Mouse (Mus musculus) T-helper 2 cell (primary cell): ENCODE measurements around the gene Tmem150c.

ENCODE experiments used
- in situ Hi-C: fragments of 300-600 bp; cut with MboI, MseI; formaldehyde crosslinking; loops from one replicate; pipeline ENCODE4 v1.15.1; 2025; ENCODE audit warnings: high pct_unique_total_duplicates

Tmem150c gene

GRCm38 (mm10) chr5:100054807-100055547 lies 104.6 kb downstream of the Tmem150c start:
- in situ Hi-C loops, result no loop called here

DNA sequence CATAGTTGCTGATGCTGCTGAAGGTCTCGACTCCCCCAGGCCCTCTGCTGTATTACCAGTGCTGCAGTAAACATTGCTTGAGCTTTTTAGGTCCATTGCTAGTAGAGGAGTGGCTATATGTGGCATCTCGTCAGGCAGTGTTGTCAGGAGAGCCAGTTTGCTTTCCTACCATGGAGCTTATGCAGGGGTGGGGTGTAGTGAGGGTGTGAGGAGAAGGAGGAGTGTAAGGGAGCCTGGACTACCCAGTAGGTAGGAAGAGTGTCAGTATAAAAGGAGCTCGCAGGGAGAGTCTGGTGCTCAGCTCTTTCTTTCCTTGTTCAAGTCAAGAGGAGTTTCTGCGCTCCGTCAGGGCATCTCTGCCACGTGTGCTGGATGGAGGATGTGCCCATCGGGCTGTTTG lies 106.9 kb downstream of the Tmem150c start:
- in situ Hi-C loops, result no loop called here

DNA sequence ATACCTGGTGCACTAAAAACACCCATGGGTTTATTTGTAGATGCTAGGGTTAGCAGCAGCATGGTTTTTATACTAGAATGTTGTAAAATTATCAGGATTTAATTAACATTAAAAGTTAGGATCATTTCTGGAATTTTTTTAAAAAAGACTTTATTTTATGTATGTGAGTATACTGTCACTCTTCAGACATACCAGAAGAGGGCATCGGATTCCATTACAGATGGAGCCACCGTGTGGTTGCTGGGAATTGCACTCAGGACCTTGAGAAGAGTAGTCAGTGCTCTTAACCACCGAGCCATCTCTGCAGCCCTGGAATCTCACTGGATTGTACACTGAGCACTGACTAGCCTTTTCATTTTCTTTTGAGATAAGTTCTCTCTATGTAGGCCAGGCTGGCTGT lies 109.7 kb downstream of the Tmem150c start:
- in situ Hi-C loops, result loop anchor here (25.0 kb wide), 2 partner anchors 462 to 737 kb away; partner anchors contain the start of genes Cops4, Helq, Lin54 and Mrps18c

- in situ Hi-C loops, result loop anchor here (25.0 kb wide), 2 partner anchors 464 to 739 kb away; partner anchors contain the start of genes Cops4, Helq, Lin54 and Mrps18c
These were observed 111.7 kb downstream of the Tmem150c start for GRCm38 (mm10) chr5:100047871-100048270.

DNA sequence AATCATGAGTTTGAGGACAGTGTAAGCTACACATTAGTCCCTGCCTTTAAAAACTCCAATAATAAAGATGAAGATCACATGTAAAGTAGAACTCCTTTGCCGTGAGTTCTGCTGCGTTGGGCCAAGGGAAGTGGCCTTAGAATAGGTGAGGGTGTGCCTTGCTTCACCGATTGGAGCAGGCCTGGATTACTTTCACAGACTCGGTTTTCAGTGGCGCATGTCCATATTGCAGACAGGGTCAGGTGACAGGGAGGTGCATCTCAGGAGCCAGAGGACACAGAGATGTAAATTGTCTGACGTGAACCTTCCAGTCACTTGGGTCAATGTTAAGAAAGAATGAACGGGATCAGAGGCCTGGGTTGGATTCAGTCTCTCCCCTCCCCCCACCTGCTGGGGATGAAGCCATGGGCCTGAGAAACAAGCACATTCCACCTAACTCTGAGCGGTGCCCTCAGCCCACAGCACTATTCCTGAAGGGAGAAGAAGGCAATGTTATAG lies 112.4 kb downstream of the Tmem150c start:
- in situ Hi-C loops, result loop anchor here (25.0 kb wide), 2 partner anchors 465 to 740 kb away; partner anchors contain the start of genes Cops4, Helq, Lin54 and Mrps18c

GRCm38 (mm10) chr5:100046096-100046495 lies 113.5 kb downstream of the Tmem150c start:
- in situ Hi-C loops, result loop anchor here (25.0 kb wide), 2 partner anchors 466 to 741 kb away; partner anchors contain the start of genes Cops4, Helq, Lin54 and Mrps18c

- in situ Hi-C loops, result loop anchor here (5.0 to 25.0 kb wide), 3 partner anchors 62 to 743 kb away; partner anchors contain the start of genes Cops4, Helq, Lin54 and Mrps18c
These were observed 115.0 kb downstream of the Tmem150c start for GRCm38 (mm10) chr5:100044621-100045020.

GRCm38 (mm10) chr5:100044030-100044429 lies 115.6 kb downstream of the Tmem150c start:
- in situ Hi-C loops, result loop anchor here (5.0 to 25.0 kb wide), 3 partner anchors 62 to 743 kb away; partner anchors contain the start of genes Cops4, Helq, Lin54 and Mrps18c

DNA sequence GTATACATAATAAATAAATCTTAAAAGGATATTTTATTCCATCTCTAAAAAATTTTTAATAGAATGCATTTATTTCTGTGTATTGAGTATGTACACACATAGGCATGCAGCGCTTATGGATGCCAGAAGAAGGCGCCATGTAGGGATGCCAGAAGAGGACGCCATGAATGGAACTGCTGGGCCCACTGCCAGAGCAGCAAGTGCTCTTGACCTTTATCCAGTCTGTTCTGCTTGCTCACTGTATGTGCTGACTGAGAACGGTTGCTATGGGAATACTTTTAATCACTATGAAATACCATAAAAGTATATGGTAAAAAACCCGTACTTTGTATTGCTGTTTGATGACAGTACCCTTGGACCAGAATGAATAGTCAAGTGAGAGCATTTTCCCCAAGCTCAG lies 116.2 kb downstream of the Tmem150c start:
- in situ Hi-C loops, result loop anchor here (5.0 to 25.0 kb wide), 3 partner anchors 61 to 744 kb away; partner anchors contain the start of genes Cops4, Helq, Lin54 and Mrps18c

- in situ Hi-C loops, result loop anchor here (5.0 to 25.0 kb wide), 3 partner anchors 60 to 745 kb away; partner anchors contain the start of genes Cops4, Helq, Lin54 and Mrps18c
These were observed 117.1 kb downstream of the Tmem150c start for GRCm38 (mm10) chr5:100042467-100042866.

- in situ Hi-C loops, result loop anchor here (5.0 to 25.0 kb wide), 3 partner anchors 59 to 746 kb away; partner anchors contain the start of genes Cops4, Helq, Lin54 and Mrps18c
These were observed 118.3 kb downstream of the Tmem150c start for GRCm38 (mm10) chr5:100041272-100041671.

DNA sequence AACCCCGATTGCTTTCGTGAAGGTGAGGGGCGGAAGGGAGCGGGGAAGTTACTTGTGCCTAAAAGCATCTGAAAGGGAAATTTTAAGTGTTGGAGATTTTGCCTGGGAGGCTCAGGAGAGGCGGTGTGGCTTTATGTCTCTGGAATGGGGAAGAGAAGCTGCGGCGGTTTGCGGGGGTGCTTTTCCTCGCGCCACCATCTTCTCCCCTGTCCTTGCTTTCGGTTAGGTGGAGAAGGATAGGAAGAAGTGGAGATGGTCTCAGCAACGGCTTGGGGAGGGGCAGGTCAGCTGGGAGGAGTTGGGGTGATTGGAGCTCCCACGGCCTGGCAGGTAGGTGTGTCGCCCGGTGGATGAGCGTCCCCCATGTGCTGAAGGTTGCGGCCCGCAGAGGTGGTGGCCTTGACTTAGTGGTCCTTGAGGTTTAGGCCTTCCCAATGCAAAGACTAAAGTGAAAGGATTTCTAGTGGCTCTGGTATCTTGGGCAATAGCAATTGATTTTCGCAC lies 119.3 kb downstream of the Tmem150c start:
- in situ Hi-C loops, result loop anchor here (5.0 to 25.0 kb wide), 3 partner anchors 58 to 747 kb away; partner anchors contain the start of genes Cops4, Helq, Lin54 and Mrps18c

DNA sequence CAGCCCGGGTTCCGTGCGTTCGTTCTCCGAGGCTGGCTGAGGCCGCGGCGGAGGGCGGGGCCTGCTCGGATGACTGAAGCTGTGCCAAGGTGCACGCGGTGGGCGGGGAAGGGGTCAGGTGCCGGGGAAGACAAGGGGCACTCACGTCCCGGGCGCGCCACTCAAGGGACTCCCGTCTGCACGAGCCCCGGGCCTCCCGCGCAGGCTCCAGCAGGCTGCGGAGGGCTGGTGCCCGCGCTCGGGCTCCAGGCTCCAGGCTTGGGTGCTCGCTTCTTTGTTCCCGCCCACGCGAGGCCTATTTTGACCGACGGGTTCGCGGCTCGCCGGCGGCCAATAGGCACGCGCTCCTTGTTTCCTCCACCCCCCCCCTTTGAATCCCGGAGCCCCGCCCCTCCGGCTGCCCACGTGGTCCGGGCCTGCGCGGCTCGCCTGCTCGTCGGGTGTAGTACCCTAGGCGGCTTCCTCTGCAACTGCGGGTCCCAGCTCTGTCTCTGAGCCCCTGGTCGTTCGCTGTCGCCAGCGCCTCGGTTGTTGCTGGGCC lies 119.9 kb downstream of the Tmem150c start, which contains the start of the genes Hnrnpdl and Enoph1:
Gene Hnrnpdl (minus strand): TSS at position 63 of the 541 bp plus-strand sequence.
Gene Enoph1 (plus strand): TSS at position 384 of the 541 bp plus-strand sequence.
- in situ Hi-C loops, result loop anchor here (5.0 to 25.0 kb wide), 3 partner anchors 57 to 748 kb away; partner anchors contain the start of genes Cops4, Helq, Lin54 and Mrps18c

DNA sequence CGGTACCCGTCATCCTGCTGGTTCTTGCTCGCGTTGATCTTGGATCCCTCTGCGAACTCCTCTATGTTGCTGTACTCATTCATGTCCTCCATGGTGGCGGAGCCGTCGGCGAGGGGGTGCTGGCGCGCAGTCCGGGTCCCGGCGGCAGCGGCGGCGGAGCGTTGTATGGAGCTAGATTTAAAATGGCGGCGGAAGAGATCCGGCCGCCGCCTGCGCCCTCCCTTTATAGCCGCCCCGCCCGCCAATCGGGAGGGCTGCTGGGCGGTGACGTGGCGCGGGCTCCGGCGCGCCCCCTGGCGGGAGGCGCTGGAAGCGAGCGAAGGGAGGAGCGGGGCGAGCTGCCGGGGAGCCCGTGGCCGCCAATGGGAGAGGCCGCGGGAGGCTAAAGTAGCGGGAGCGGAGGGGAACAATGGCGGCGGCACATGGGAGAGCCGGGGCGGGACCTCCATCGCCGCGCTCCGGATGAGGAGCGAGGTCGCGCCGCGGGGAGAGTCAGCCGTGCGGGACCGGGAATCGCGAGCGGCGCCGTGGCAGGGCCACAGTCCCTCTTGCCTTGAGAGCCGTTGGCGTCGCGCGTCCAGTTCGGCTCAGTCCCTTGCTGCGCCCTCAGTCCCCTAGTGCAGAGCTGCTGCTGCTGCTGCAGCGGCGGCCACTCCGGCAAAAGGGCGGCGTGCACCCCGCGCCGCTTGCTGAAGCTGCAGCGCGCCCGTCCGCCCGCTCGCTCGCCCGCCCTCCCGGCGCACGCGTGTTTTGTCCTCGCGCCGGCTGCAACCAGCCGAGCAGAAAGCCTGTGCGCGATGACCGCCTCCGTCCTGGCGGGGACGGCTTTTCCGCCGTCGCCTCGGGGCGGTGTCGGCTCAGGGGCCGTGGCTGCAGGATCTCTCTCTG lies 120.7 kb downstream of the Tmem150c start:
- in situ Hi-C loops, result loop anchor here (25.0 kb wide), 2 partner anchors 473 to 748 kb away; partner anchors contain the start of genes Cops4, Helq, Lin54 and Mrps18c

- in situ Hi-C loops, result loop anchor here (25.0 kb wide), 2 partner anchors 474 to 749 kb away; partner anchors contain the start of genes Cops4, Helq, Lin54 and Mrps18c
These were observed 121.5 kb downstream of the Tmem150c start for GRCm38 (mm10) chr5:100037965-100038713.

GRCm38 (mm10) chr5:100036681-100037080 lies 122.9 kb downstream of the Tmem150c start:
- in situ Hi-C loops, result loop anchor here (25.0 kb wide), 2 partner anchors 476 to 751 kb away; partner anchors contain the start of genes Cops4, Helq, Lin54 and Mrps18c

GRCm38 (mm10) chr5:100035950-100036349 lies 123.7 kb downstream of the Tmem150c start:
- in situ Hi-C loops, result loop anchor here (25.0 kb wide), 2 partner anchors 476 to 751 kb away; partner anchors contain the start of genes Cops4, Helq, Lin54 and Mrps18c

- in situ Hi-C loops, result loop anchor here (25.0 kb wide), 2 partner anchors 480 to 755 kb away; partner anchors contain the start of genes Cops4, Helq, Lin54 and Mrps18c
These were observed 127.0 kb downstream of the Tmem150c start for GRCm38 (mm10) chr5:100032646-100033045.

- in situ Hi-C loops, result loop anchor here (25.0 kb wide), 2 partner anchors 480 to 755 kb away; partner anchors contain the start of genes Cops4, Helq, Lin54 and Mrps18c
These were observed 127.5 kb downstream of the Tmem150c start for GRCm38 (mm10) chr5:100032107-100032506.
